Mouse (Mus musculus) adrenal gland, postnatal 14 days (tissue): ENCODE measurements at regions not wholly inside any gene's neighbourhood (a gene's known extent, or its start where the extent isn't known, plus 50 kb on each side); places are given as distances from the start of the nearest gene placed in this dataset.

Experiments
- DNase-seq: peaks from one replicate; pipeline ENCODE4 v3.0.0; 2021; ENCODE audit warnings: mixed read lengths

DNA sequence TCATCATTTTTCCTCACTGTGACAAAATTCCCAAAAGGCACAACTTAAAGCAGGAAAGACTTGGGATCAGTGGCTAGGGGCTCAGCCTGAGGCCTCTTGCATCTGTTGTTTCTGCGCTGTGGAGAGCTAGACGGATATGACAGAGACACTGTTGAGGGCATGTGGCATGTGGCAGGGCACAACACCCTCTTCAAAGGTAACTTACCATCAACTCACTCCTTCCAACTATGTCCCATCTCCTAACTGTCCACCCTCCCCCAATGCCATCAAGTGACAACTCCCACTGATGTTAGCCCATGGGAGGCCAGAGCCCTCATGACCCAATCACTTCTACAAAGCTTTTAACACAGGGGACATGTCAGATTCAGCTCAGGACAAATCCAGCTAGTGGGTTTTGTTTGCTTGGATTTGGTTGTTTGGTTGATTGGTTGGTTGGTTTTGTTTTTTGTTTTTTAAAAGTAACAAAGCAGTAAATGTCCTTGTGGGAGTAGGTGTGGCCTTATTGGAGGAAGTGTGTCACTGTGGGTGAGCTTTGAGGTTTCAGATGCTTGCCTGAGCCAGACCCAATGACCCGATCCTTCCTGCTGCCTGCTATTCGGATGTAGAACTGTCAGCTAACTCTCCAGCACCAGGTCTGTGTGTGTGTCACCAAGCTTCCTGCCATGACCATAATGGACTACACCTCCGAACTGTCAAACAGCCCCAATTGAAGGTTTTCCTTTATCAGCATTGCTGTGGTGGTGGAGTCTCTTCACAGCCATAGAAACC lies 53.2 kb upstream of the Lef1 start:
- DNase-seq, result no peak

DNA sequence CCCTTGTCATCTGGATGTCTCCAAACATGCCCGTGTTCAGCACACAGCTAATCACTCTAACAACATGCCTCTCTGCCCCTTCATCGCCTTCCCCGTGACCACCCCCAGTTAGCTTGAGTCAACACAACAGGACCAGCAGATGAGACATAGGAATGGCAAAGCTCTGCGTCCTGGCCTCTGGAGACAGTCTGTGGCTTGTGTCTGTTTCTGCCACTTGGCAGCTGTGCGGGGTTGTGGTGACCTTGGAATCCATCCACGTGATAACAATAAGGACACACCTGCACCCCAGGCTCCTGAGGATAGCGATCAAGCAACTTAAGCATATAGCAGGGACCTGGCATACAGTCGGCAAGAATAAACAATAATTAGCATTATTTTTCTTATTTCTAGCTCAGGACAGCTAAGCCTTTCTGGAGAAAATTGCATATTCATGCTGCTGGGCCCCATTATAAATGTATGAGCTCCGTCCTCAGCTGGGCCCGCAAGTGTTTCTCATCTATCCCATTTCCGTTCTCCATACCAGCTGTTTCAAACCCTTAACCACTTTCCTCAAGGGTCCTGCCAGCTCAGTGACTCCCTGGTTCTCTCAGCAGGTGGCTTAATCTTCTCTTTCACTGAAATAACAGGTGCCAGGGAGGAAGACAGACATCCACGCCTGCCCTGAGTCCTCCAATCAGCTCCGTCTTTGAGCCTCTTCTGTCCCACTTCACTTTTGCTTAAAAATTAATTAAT lies 55.9 kb upstream of the Lef1 start:
- no peak for DNase-seq

DNA sequence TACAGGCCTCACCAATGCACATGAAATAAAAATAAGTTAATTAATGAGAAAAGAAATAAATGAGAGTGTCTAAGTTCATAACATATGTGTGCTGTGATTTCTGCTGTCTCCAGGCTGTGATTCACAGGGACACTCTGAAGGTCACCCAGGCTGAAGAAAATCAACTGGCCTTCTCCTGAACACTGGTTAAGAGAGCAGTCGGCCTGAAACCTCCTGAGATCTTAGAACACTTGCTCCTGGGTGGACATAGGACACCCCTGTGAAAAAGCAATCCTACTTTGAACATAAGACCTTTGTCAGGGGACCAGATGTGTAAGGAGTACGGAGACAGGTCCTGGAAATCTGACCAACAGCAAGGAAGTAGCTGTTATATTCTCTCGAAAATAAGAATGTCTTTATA lies 62.6 kb upstream of the Lef1 start:
- peak; percentile 27 for DNase-seq

DNA sequence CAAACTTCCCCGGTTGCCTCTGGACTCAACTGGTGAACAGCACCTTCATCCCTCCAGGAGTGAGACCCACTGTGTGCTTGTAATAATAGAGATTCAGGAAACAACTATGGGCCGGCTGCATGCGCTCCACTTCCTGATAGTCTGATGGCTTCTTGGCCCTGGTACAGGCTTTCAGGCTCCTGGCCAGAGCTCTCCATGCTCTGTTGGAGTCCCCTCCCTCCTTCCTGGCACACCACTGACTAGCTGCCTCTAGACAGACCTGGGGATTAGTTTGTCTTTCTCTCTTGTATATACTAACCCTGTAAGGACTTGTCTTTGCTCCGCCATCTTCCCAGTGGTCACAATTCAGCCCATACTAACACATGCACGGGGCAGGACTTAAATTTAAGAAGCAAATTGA lies 63.9 kb upstream of the Lef1 start:
- DNase-seq, result peak; percentile 67

DNA sequence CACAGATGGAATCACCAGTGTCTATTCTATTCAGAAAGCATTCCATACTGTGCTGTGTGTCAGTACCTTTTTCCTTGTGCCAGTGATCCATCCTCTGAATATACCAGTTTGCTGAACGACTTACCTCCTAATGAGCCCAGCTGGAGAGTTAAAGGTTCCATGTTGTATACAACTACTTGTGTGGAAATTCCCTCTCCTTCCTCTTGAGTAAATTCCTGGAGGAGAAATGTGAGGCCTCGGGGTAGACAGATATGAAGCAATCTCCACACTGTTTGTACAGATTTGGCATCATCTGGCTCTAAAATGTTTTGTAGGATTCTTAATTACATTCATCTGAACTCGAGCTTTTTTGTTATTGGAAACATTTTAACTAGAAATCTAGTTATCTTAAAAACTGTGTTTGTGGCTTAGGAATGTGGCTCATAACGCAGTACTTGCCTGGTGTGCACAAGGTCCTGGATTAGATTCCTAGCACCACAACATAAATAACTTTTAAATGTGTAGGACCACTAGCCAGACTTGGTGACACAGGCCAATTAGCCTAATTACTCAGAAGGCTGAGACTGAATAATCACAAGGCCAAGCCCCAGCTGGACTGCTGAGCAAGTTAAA lies 70.0 kb upstream of the Lef1 start:
- DNase-seq, result no peak

DNA sequence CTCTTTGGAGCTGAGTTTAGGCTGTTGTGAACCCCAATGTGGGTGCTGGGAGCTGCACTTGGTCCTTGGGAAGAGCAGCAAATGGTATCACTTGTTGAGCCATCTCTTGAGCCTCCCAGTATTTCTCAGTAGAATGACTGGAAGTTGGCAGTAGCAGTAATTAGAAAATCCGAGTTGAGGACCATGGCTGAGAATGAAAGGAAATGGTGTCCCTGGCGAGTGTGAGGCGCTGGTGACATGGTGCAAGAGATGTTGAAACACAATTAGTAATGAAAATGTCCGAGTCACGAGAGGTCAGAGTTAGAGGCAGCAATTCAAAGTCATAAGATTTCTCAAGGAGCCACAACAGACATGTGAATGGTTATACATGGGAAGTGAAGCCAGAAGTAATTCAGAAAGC lies 73.2 kb upstream of the Lef1 start:
- DNase-seq, result peak; percentile 38

DNA sequence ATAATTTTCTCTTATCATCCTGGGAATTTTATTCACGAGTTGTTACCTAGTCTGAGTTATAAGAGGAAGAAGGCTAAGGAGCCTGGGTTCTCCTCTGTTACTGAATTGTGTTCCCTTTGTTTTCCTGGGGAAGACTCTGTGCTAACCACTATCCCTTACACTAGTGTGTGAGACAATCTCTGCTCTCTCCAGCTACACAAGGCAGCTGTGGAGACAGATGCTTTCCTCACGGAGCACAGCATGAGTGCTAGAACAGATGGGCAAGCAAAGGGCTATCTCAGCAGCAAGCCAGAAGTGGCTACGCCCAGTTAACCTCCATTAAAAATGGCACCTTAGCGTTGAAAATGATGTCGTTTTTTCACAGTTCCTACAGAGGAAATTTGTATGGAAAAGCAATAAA lies 75.5 kb upstream of the Lef1 start:
- no peak for DNase-seq

DNA sequence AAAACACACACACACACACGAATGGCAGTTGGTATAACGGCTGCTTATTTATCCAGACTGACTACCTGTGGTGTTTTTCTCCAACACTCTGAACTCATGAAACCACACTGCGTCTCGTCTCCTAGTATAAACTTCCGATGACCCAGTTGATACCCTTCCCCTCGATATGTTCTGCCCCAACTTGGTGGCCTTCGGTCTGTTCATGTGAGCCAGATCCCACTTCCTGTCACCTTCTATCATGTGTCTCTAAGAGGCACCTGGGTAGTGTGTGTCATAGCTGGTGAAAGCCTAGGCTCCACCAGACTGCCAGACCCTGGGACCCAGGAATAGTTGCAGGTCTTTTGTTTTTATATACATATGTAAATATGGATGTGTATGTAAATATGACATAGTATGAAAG lies 83.9 kb upstream of the Lef1 start:
- no peak for DNase-seq

DNA sequence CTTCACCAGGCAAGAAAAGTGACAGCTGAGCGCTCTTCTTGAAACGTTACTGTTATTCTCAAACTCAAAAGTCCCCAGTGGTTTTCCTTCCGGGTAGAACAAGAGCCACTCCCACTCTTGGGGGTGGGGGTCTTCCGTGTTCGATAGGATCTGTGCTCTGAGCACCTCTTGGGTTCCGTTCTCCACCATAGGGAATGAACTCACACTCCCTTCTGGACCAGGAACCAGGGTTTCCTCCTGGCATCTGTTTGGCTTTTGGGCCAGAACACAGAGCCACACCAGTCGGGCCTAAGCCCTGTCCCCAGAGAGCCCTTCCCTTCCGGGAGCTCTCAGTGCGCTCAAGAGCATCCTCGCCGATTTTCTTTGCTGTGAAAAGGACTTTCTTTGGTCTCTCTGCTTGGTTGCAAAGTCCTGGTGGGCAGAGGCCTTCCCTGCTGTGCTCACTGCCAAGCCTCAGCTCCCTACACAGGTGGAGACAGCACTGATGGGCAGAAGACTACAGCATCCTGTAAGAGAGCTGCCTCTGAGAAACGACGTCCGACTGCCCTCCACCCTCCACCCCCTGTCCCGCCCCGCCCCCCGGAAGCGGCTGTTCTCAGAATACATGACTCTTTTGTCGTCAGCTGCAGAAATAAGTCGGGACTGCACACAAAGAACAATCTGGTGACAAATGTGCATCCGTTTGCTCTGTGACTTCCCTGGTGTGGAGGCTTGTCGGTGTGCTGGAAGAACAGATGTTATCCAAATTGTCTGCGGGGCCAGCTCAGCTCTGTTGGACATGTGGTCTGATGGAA lies 90.9 kb upstream of the Lef1 start:
- DNase-seq, result peak; percentile 77

DNA sequence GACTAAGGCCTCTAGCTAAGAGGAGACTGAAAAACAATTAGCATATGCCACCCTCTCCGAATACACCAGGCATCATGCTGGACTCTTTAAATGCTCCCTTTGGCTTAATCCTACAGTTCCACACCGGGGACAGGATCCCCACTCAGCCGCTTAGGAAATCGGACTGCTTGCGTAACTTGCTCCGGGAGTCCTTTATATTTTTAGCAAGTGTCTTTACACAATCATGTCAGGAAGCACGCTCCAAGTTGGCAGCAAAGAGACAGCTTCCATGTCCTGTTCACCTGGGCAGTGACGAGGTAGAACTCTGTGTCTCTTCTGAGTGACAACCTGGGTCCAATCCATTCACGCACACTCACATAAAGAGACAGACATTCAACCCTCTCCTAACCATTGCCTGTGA lies 92.4 kb upstream of the Lef1 start:
- peak; percentile 64 for DNase-seq

DNA sequence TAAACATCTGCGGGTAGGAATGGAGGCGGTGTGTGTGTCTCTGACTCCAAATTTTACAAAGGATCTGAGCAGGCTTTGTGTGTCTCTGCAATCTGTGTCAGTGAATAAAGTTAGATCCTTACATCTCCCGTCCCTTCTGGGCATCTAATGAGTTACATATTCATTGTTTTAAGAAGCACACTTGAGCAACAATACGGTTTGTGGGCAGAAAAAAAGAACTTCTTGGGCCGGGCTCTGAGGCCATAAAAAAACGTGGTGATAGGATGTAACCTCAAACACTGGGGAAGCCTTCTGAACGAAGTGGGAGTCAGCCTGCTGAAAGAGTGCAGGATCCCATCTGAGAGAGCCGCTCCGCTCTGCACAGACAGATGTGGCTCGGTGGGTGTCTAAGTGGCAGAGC lies 94.2 kb upstream of the Lef1 start:
- no peak for DNase-seq

DNA sequence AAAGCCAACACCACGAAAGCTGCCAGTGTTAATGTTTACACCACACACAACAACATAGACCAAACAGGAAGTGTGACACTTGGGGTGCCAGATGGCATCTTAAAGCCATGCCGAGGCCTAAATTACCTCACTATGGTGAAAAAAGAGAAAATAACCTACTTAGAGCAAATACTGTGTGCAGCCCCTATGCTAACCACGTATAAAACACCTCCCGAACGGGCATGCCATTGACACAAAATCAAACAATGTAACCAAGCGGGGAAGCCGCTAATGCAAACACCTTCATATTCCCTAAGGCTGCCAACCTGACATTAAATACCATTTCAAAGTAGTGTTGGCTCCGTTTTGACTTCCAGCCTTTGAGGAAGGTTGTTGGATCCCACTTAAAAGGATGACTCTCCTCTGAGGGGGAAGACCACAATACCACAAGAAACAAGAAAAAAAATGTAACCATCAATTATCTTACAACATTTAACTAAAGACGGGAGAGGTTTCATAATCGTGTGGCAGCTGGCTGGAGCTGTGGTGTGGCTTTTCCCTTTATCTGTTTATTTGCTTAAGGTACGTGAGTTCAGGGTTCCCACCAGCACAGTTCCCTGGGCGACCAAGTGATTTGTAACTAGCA lies 96.1 kb upstream of the Lef1 start:
- no peak for DNase-seq

DNA sequence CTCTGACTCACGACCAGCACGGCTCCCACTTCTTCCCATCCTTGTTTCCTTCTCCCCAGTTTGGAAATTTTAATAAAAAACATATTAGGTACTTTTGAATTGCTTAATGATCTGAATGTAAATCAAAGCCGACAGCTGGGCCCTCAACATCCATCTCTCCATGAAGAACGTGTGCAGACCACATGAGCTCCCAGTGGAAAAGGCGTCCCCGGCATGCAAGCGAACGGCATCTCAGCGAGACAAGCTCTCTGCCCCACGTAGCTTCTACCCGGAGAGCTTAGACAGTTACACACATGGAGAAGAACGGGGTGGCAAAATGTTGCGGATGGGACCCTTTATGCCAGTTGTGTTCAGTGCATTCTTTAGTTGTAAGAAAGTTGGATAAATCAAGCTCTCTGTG lies 109.6 kb upstream of the Lef1 start:
- DNase-seq, result no peak

DNA sequence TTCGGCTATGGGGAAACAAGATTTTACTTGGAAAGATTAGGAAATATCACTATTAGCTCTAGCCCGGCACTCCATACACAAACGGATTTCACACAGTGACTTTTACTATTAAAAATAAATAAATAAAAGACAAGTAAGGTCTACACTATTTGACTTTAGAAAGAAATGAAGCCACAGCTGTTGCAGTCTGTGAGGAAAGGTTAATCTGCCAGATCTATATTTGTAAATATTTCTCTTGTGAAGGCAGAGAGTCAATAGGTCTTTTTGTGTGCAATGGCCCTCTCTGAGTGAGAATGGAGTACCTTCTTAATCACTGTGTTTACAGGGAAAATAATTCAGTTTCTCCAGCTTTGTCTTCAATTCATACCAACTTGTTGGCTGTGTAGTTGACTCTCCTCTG lies 110.0 kb upstream of the Lef1 start:
- DNase-seq, result no peak

DNA sequence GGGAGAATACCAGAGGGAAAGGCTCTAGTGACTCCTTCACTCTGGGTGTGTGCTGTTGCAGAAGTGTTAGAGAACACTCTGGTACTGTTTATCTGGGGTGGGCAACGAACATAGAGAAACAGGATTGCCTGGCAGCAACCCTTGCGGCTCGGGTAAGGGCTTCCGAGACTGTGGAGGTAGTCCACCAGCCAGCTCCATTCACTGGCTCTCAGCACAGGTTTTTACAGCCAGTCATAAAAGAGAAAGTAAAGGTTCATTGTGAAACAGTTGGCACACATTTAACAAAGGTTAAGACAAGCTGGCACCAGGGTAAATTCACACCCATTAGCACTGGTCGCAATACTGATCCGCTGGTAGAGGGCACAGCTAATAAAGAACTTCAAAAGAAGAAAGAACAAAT lies 110.5 kb upstream of the Lef1 start:
- no peak for DNase-seq

DNA sequence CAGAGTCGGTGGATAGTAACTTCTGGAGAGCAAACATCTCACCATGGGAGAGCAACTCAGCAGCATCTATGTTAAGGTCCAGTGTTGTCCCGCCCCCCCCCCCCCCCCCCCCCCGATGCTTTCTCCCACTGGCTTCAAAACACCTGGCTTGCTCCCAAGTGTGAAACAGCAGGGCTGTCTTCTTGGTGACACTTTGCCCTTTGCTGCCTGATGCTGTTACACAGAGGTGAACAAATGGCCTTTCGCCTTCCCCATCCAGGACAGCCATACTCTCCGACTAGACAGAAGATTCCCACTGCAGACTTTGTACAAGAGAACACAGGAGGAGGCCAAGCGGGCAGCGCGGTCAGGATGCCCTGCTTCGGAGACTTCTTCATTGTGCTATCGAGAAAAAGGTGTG lies 111.8 kb upstream of the Lef1 start:
- DNase-seq, result no peak

DNA sequence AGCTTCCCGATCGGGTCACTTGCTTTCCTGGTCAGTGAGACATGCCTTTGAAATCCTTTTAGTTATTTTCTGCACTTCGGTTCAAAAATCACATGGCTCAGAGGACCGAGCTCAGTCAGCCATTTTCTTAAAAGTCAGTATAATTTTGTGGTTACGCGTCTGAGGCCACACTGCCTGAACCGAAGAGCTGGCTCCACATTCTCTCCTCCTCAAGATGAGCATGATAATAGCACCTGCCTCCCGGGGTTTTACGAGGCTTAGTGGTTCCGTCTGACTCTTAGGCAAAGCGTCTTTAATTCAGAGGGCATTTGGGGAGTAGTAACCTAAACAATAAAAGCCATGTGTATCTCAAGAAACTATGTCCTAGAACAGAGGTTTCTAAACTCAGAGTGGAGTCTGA lies 113.5 kb upstream of the Lef1 start:
- no peak for DNase-seq

DNA sequence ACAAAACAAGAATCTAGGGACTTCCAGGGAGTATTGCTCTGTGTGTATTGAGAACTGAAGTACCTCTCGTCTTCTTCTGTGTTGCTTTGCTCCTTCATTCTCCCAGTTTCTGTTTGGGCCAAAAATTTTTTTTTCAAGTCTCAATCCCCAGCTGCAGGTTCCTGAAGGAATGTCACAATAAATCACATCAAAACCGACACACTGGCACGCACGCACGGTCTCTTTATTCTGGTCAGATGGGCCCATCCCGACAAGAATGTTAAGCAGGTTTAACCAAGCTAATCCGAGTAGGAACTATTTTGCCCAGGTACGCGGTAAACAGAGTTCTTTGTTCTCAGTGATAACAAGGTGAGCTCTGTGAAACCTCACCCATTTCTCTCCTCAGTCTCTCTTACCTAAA lies 118.3 kb upstream of the Lef1 start:
- DNase-seq, result no peak

DNA sequence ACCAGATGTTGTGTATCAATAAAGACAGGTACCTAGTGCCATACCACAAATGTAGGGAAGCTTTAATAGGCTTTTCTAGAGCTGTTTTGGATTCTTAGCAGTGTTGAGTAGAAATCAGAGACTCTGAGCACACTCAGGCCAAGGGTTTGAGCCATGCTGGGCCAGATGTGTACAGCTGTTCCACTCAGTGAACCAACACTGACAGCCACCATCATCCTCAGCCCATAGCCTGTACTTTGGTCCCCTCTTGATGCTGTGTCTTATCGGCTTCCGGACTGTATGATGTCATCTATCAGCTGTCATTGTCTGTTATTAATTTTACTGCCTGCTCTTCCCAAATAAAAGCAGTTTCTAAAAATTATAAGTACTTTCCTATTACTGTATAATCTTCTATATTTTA lies 123.6 kb upstream of the Lef1 start:
- DNase-seq, result no peak

DNA sequence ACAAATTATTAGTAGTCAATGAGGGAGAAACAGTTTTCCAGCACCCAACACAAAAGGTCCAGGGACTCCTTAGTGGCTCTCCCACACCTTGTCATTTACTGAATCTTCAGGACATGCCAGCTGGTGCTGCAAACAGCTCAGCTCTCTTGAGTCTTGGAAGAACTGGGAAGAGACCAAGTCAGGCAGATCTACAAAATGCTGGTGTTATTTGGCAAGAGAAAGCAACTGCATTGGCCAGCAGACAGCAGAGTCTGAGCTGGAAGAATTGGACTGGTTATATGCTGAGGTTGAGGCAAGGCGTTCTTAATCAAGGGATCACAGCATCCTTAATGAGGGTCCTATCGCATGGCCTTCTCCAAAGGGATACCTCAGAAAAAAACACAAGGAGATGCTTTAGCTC lies 124.2 kb upstream of the Lef1 start:
- DNase-seq, result no peak

DNA sequence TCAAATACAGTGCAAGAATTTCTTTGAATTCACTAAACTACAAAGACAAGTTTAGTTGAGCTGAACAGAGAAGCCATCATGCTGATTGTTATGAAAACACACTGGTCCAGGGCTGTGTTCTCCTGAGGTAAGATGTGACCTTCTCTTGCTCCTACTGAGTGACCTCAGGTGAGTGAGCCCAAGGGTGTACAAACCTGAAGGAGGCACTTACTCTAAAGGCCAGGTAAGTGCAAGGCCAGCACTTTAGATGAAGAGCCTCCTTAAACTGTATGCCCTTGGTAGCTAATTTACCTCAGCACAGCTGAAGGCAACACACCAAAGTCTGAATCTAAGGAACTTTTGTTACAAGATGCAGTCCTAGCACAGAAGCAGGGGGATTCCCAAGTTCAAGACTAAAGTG lies 128.7 kb upstream of the Lef1 start:
- DNase-seq, result no peak

DNA sequence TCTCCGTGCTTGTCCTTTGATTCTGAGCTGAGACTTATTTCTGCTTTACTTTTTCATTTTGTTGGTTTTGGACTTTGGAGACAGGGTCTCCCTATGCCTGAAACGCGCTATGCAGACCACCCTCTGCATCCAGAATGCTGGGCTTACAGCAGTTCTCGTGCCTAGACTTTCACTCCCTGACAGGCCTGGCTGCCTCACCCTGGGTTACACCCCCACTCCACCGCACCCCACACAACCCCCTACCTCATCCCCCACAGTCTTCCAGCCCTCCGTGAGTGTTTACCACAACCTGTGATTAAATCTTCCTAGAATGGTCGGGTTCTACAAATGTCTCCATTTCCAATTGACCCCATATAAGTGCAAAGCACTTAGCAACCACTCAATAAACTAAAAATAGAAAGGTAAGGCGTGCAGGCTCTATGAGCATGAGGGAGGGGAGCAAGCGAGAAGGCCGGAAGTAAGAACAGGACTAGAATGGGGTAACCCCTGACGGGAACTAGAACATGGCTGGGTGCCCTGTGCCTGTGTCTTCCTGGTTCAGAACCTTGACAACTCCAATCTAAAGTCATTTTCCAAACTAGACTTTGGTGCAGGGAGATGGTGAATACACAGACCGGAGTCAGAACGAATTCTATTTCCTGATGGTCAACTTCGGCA lies 131.2 kb upstream of the Lef1 start:
- no peak for DNase-seq
